Mouse (Mus musculus): ENCODE results near the gene Uox. TPM values are rescaled to one million over a fixed set of nuclear protein-coding genes. Genes with fewer than 3 reads are reported as not detected.
A peak's percentile ranks its signal among the peaks of the same experiment; 100 is the strongest.

Gene Uox
- total RNA-seq, 2 experiments from 2014 or later, result 0.18 to 0.38 TPM

GRCm38 (mm10) chr3:146617946-146618345 is 47.7 kb downstream of the Uox start:
- DNase-seq, result no peak
- intact Hi-C loops (cut with DNase I), result no loop called here

GRCm38 (mm10) chr3:146618357-146618756 is 48.1 kb downstream of the Uox start:
- intact Hi-C loops (cut with DNase I), result no loop called here
- no peak for DNase-seq

GRCm38 (mm10) chr3:146620101-146620500 is 49.9 kb downstream of the Uox start:
- DNase-seq, result no peak

GRCm38 (mm10) chr3:146620555-146621249 is 50.5 kb downstream of the Uox start:
- peak; percentile 69 for DNase-seq
- intact Hi-C loops (cut with DNase I), result no loop called here

More at GRCm38 (mm10) chr3:146620101-146620500, 49.9 kb downstream of the Uox start:
- intact Hi-C loops (cut with DNase I), result no loop called here

- intact Hi-C loops (cut with DNase I), result no loop called here
- no peak for DNase-seq
Measured at GRCm38 (mm10) chr3:146621966-146622365, 51.7 kb downstream of the Uox start.

GRCm38 (mm10) chr3:146625766-146626165 is 55.5 kb downstream of the Uox start:
- DNase-seq, result no peak
- intact Hi-C loops (cut with DNase I), result no loop called here

- intact Hi-C loops (cut with DNase I), result no loop called here
- DNase-seq, result no peak
Measured at GRCm38 (mm10) chr3:146628227-146628982, 58.2 kb downstream of the Uox start.

- DNase-seq, result no peak
- intact Hi-C loops (cut with DNase I), result no loop called here
Measured at GRCm38 (mm10) chr3:146632506-146632905, 62.3 kb downstream of the Uox start.

GRCm38 (mm10) chr3:146641818-146642427 is 71.7 kb downstream of the Uox start:
- peak; percentile 54 for DNase-seq
- intact Hi-C loops (cut with DNase I), result no loop called here

GRCm38 (mm10) chr3:146649311-146649894 is 79.2 kb downstream of the Uox start:
- intact Hi-C loops (cut with DNase I), result no loop called here
- no peak for DNase-seq

- no peak for DNase-seq
- intact Hi-C loops (cut with DNase I), result no loop called here
Measured at GRCm38 (mm10) chr3:146650716-146651115, 80.5 kb downstream of the Uox start.

- intact Hi-C loops (cut with DNase I), result no loop called here
- DNase-seq, result no peak
Measured at GRCm38 (mm10) chr3:146651217-146651616, 81.0 kb downstream of the Uox start, which contains the start of gene 4930503B20Rik. Gene 4930503B20Rik, minus strand, starts transcription at chr3:146651317.

GRCm38 (mm10) chr3:146652431-146652830 is 82.2 kb downstream of the Uox start:
- DNase-seq, result no peak
- intact Hi-C loops (cut with DNase I), result no loop called here

- intact Hi-C loops (cut with DNase I), result no loop called here
- DNase-seq, result no peak
Measured at GRCm38 (mm10) chr3:146653692-146654091, 83.5 kb downstream of the Uox start.

- no peak for DNase-seq
- intact Hi-C loops (cut with DNase I), result no loop called here
Measured at GRCm38 (mm10) chr3:146655111-146655577, 84.9 kb downstream of the Uox start.

GRCm38 (mm10) chr3:146657433-146657832 is 87.2 kb downstream of the Uox start:
- intact Hi-C loops (cut with DNase I), result no loop called here
- DNase-seq, result no peak

- intact Hi-C loops (cut with DNase I), result no loop called here
- DNase-seq, result no peak
Measured at GRCm38 (mm10) chr3:146658061-146658639, 87.9 kb downstream of the Uox start.

- intact Hi-C loops (cut with DNase I), result no loop called here
Measured at GRCm38 (mm10) chr3:146659321-146659720, 89.1 kb downstream of the Uox start.

GRCm38 (mm10) chr3:146661001-146661400 is 90.8 kb downstream of the Uox start:
- DNase-seq, result no peak
- intact Hi-C loops (cut with DNase I), result no loop called here

More at GRCm38 (mm10) chr3:146659321-146659720, 89.1 kb downstream of the Uox start:
- peak; percentile 17 for DNase-seq

- intact Hi-C loops (cut with DNase I), result no loop called here
- DNase-seq, result no peak
Measured at GRCm38 (mm10) chr3:146661907-146662306, 91.7 kb downstream of the Uox start.

- DNase-seq, result no peak
- intact Hi-C loops (cut with DNase I), result no loop called here
Measured at GRCm38 (mm10) chr3:146671121-146671520, 100.9 kb downstream of the Uox start.
